Mouse (Mus musculus): Measurements from ENCODE around the gene Esrrb. TPM values are rescaled to one million over a fixed set of nuclear protein-coding genes. Genes with fewer than 3 reads are reported as not detected.

Esrrb gene
- total RNA-seq, 2 experiments from 2014 or later: not detected

- no peak for ATAC-seq (replicated peaks; ENCODE audit: low FRiP score, low TSS enrichment, poor library complexity, severe bottlenecking)
Observed at GRCm38 (mm10) chr12:86488005-86488404, 127.1 kb downstream of the Esrrb start.

DNA sequence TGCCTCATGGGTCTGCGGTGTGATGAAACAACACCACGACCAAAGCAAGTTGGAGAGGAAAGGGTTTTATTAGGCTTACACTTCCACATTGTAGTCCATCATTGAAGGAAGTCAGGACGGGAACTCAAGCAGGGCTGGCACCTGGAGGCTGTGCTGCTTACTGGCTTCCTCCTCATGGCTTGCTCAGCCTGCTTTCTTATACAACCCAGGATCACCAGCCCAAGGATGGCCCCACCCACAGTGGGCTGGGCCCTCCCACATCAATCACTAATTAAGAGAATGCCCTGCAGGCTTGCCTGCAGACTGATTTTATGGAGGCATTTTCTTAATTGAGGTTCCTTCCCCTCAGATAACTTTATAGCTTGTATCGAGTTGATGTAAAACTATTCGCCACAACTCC is 129.1 kb downstream of the Esrrb start:
- ATAC-seq (replicated peaks; ENCODE audit: low FRiP score, low TSS enrichment, poor library complexity, severe bottlenecking): no peak

- ATAC-seq (replicated peaks; ENCODE audit: low FRiP score, low TSS enrichment, poor library complexity, severe bottlenecking): no peak
Observed at GRCm38 (mm10) chr12:86491500-86491899, 130.6 kb downstream of the Esrrb start.

- no peak for ATAC-seq (replicated peaks; ENCODE audit: low FRiP score, low TSS enrichment, poor library complexity, severe bottlenecking)
Observed at GRCm38 (mm10) chr12:86492822-86493221, 131.9 kb downstream of the Esrrb start.

DNA sequence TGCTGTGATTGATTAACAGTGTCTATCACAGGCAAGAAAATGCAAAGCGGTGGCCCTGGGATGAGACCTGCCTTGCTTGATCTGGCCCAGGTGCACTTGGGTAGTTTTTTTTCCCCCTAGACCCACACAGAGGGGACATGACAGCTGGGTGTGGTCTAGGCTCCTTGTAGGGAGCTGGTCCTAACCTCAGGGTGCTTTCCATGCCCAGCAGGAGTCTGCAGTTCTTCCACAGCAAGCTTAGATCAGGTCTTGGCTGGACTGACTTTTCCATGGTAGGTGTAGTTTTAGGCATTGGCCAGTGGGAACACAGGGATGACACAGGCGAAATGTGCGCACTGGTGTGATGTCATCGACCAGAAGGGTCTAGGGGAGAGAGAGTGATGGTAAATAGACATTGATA is 136.2 kb downstream of the Esrrb start:
- ATAC-seq (replicated peaks; ENCODE audit: low FRiP score, low TSS enrichment, poor library complexity, severe bottlenecking): no peak

DNA sequence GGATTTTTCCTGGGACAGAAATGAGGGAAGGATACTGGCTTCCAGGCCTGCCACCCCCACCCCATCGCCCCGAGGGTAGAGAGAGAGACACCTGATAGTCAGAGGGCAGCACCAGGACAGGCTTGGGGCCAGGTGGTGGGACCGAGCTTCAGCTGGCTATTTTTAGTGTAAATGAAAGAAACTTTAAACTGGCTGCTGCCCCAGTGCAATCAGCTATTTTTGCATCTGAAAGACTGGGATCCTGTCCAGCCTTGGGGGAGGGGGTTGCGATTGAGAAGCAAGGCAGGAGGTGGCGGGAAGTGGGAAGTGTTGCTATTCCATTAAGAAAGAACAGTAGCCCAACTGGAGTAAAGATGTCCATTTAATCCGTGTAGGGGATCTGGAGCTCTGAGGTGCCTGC is 137.8 kb downstream of the Esrrb start:
- no peak for ATAC-seq (replicated peaks; ENCODE audit: low FRiP score, low TSS enrichment, poor library complexity, severe bottlenecking)

- no peak for ATAC-seq (replicated peaks; ENCODE audit: low FRiP score, low TSS enrichment, poor library complexity, severe bottlenecking)
Observed at GRCm38 (mm10) chr12:86501728-86502127, 140.8 kb downstream of the Esrrb start.

DNA sequence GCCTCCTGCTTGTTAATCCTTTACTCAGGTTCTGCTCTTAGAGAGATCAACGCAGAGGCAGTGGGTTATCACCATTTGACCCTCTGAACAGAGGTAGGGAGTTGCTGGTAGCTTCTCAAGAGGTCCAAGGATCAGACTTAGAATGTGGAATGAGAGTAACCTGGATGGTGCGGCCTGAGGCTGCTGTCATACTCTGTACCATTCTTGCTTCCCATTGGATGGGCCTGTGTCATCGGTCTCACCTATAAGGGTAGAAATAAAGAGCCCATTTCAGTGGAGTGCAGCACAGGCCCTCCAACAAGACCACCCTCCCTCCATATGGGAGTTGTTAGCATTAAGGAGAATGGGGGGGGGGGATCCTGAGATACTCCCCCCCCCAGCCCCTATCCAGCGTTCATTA is 143.0 kb downstream of the Esrrb start:
- ATAC-seq (replicated peaks; ENCODE audit: low FRiP score, low TSS enrichment, poor library complexity, severe bottlenecking): no peak

DNA sequence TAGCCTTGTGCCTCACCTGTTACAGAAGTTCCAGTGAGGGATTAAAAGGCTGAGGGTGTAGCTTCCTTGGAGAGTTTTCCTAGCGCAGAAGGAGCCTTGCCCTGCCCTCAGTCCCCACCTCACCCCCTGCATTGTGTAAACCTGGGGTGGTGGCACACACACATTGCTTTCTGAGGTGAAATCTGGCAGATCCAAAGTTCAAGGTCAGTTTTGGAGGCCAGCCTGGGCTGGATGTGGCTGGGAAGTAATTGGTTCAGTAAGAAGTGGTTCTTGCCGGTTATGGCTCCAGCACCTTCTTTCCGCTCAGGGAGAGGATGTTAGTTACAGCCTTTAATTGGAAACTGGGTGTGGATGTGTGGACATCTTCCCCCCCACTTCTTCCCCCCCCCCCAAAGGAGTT is 143.4 kb downstream of the Esrrb start:
- ATAC-seq (replicated peaks; ENCODE audit: low FRiP score, low TSS enrichment, poor library complexity, severe bottlenecking): no peak

GRCm38 (mm10) chr12:86507741-86508140 is 146.8 kb downstream of the Esrrb start:
- ATAC-seq (replicated peaks; ENCODE audit: low FRiP score, low TSS enrichment, poor library complexity, severe bottlenecking): no peak

GRCm38 (mm10) chr12:86508313-86508988 is 147.5 kb downstream of the Esrrb start:
- ATAC-seq (replicated peaks; ENCODE audit: low FRiP score, low TSS enrichment, poor library complexity, severe bottlenecking): no peak

GRCm38 (mm10) chr12:86509295-86510279 is 148.7 kb downstream of the Esrrb start:
- no peak for ATAC-seq (replicated peaks; ENCODE audit: low FRiP score, low TSS enrichment, poor library complexity, severe bottlenecking)

- no peak for ATAC-seq (replicated peaks; ENCODE audit: low FRiP score, low TSS enrichment, poor library complexity, severe bottlenecking)
Observed at GRCm38 (mm10) chr12:86512335-86512734, 151.4 kb downstream of the Esrrb start.

- no peak for ATAC-seq (replicated peaks; ENCODE audit: low FRiP score, low TSS enrichment, poor library complexity, severe bottlenecking)
Observed at GRCm38 (mm10) chr12:86513596-86513995, 152.7 kb downstream of the Esrrb start.

- ATAC-seq (replicated peaks; ENCODE audit: low FRiP score, low TSS enrichment, poor library complexity, severe bottlenecking): no peak
Observed at GRCm38 (mm10) chr12:86516602-86517001, 155.7 kb downstream of the Esrrb start.

GRCm38 (mm10) chr12:86517721-86518120 is 156.8 kb downstream of the Esrrb start:
- ATAC-seq (replicated peaks; ENCODE audit: low FRiP score, low TSS enrichment, poor library complexity, severe bottlenecking): no peak

DNA sequence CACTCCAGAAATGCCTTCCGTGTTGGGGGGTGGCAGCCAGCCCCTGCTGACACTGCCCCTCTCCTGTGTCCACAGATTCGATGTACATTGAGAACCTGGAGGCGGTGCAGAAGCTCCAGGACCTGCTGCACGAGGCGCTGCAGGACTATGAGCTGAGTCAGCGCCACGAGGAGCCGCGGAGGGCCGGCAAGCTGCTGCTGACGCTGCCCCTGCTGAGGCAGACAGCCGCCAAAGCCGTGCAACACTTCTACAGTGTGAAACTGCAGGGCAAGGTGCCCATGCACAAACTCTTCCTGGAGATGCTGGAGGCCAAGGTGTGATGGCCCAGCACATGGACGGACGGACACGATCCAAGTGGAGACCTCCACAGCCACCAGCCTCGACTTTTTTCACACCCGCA is 157.8 kb downstream of the Esrrb start:
- ATAC-seq (replicated peaks; ENCODE audit: low FRiP score, low TSS enrichment, poor library complexity, severe bottlenecking): no peak

DNA sequence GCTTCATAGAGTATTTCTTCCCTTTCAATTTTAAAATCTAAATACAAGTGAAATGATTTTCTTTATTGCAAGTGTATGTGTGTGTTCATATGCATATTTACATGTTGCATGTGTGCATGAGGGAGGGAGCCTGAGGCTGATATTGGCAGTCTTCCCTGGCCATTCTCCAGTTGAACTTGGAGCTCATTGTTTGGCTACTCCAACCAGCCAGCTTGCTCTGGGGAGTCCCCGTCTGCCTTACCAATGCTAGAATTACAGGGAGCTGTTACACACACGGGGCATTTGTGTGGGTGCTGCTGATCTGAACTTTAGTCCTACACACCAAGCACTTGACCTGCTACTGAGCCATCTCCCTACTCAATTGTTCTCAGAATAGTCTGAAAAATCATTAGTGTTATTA is 173.4 kb downstream of the Esrrb start:
- ATAC-seq (replicated peaks; ENCODE audit: low FRiP score, low TSS enrichment, poor library complexity, severe bottlenecking): no peak

DNA sequence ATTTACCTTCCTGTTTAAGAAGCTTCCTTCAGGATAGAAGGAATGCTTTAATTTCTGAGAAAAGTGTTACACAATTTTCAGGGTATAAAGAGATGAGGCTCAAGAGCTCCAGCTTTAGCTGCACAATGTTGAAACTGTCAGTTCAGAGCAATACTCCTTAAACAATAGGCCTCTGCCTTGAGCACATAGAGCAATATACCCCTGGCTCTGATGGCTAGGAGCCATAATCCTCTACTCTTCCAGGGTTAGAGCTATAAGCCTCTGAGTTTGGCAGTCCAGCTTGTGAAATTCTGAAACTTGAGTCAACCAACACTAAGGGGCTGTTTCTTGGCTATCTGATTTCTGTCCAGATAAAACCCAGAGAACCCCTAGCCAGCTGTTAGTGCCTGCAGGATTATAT is 176.9 kb downstream of the Esrrb start:
- ATAC-seq (replicated peaks; ENCODE audit: low FRiP score, low TSS enrichment, poor library complexity, severe bottlenecking): no peak

DNA sequence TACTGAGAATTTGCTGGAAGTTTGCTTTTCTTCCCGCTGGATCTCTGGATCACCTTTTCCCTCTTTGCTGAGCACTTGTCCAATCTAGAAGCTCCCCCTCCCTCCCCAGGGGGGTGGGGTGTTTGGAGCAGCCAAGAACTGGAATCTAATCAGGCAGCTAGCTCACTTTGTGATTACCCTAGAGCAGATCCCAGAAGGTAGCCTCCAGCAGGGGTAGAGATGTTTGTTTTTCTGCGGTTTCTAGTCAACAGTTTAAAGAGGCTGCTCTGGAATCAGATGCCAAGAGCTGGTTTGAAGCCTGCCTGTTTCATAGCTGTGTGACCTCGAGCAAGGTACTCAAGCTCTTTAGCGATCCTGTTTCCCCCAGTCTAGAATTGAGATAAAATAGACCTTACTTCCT is 177.8 kb downstream of the Esrrb start:
- no peak for ATAC-seq (replicated peaks; ENCODE audit: low FRiP score, low TSS enrichment, poor library complexity, severe bottlenecking)

DNA sequence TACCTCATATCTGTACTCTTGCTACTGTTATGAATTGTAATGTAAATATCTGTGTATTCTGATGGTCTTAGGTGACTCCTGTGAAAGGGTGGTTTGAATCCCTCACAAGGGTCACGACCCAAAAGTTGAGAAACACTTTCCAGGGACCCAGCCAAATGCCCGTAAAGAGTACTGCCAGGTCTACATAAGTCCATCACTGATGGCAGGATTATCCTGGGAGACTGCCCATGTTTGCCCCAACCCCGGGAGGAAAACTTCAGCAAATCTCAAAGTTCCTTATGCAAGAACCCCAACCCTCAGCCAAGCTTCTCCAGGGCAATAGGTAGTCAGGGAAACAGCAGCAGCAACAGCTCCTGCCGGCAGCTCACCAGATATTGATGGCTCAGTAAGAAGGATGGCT is 178.6 kb downstream of the Esrrb start:
- ATAC-seq (replicated peaks; ENCODE audit: low FRiP score, low TSS enrichment, poor library complexity, severe bottlenecking): no peak
